Mouse (Mus musculus): ENCODE measurements around the gene Cox5a. TPM values are rescaled to one million over a fixed set of nuclear protein-coding genes. Genes with fewer than 3 reads are reported as not detected.

The Cox5a gene
- polyA plus RNA-seq, 1 experiment, result 252 TPM

GRCm38 (mm10) chr9:57523754-57524153 is 2.7 kb downstream of the Cox5a start:
- Histone ChIP-seq H3K27ac (ENCODE audit: insufficient read depth, low read length) (no peak overlapping the region), H3K4me3 (ENCODE audit: insufficient read depth, low read length) (no peak overlapping the region), H3K4me1 (ENCODE audit: control insufficient read depth, insufficient read depth, low read length) (peaks cover 11% of the 10 kb centered on the region; the same call in 1 of the 2 replicates)
- TF ChIP-seq POLR2A (IDR thresholded peaks at IDR 0.05; ENCODE audit: low read depth, low read length) (no peak), CTCF (IDR thresholded peaks at IDR 0.05; ENCODE audit: borderline replicate concordance, insufficient read depth, low read length) (no peak)

GRCm38 (mm10) chr9:57524439-57524838 is 3.4 kb downstream of the Cox5a start:
- H3K4me3 ChIP-seq (ENCODE audit: insufficient read depth, low read length), result no peak overlapping the region
- H3K27ac ChIP-seq (ENCODE audit: insufficient read depth, low read length), result no peak overlapping the region
- no peak for TF ChIP-seq CTCF (IDR thresholded peaks at IDR 0.05; ENCODE audit: borderline replicate concordance, insufficient read depth, low read length)
- TF ChIP-seq POLR2A (IDR thresholded peaks at IDR 0.05; ENCODE audit: low read depth, low read length), result no peak
- H3K4me1 ChIP-seq (ENCODE audit: control insufficient read depth, insufficient read depth, low read length), result peaks cover 11% of the 10 kb centered on the region; the same call in 1 of the 2 replicates

- H3K4me3 ChIP-seq (ENCODE audit: insufficient read depth, low read length), result no peak overlapping the region
- peaks cover 11% of the 10 kb centered on the region; the same call in 1 of the 2 replicates for H3K4me1 ChIP-seq (ENCODE audit: control insufficient read depth, insufficient read depth, low read length)
- TF ChIP-seq POLR2A (IDR thresholded peaks at IDR 0.05; ENCODE audit: low read depth, low read length), result no peak
- no peak overlapping the region for H3K27ac ChIP-seq (ENCODE audit: insufficient read depth, low read length)
Observed at GRCm38 (mm10) chr9:57525516-57525915, 4.4 kb downstream of the Cox5a start.

DNA sequence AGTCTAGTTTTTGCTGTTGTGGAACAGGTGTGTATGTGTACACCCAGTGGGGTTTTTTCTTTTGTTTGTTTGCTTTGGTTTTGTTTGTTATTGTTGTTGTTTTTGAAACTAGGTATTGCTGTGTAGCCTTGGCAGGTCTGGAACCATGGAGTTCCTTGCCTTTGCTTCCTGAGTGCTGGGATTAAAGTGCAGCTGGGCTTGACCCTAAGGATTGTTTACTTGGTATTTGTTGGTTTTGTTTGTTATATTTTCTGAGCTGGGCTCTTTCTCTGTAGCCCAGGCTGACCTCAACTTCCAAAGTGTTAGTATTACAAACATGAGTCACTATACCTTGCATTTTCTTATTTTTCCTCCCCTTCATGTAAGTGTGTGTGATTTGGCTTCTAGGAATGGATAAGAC is 5.4 kb downstream of the Cox5a start:
- Histone ChIP-seq H3K4me3 (ENCODE audit: insufficient read depth, low read length) (no peak overlapping the region), H3K27ac (ENCODE audit: insufficient read depth, low read length) (no peak overlapping the region), H3K4me1 (ENCODE audit: control insufficient read depth, insufficient read depth, low read length) (peaks cover 11% of the 10 kb centered on the region; the same call in 1 of the 2 replicates)
- TF ChIP-seq CTCF (IDR thresholded peaks at IDR 0.05; ENCODE audit: borderline replicate concordance, insufficient read depth, low read length) (no peak), POLR2A (IDR thresholded peaks at IDR 0.05; ENCODE audit: low read depth, low read length) (no peak)

DNA sequence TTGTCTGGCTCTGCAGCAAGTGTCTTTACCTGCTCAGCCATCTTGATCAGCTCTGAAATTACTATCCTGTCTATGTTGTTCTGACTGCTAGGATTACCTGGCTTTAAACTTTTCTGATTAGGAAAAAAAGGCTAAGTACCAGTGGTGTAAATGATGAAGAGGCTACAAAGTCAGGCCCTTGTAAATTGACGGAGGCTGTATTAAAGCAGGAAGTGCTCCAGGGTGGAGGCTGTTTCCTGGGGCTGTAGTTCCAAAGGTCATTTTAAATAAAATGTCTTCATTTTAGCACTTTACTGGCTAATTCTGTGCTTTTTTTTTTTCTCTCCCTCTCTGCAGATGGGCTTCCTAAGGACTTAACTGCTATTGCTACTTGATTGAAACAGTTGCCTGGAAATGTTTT is 10.9 kb downstream of the Cox5a start:
- Histone ChIP-seq H3K4me1 (ENCODE audit: control insufficient read depth, insufficient read depth, low read length) (no peaks in the 10 kb centered on the region; the same call in 1 of the 2 replicates), H3K27ac (ENCODE audit: insufficient read depth, low read length) (no peak overlapping the region), H3K4me3 (ENCODE audit: insufficient read depth, low read length) (no peak overlapping the region)
- TF ChIP-seq CTCF (IDR thresholded peaks at IDR 0.05; ENCODE audit: borderline replicate concordance, insufficient read depth, low read length) (no peak), POLR2A (IDR thresholded peaks at IDR 0.05; ENCODE audit: low read depth, low read length) (no peak)

- Histone ChIP-seq H3K4me3 (ENCODE audit: insufficient read depth, low read length) (no peak overlapping the region), H3K27ac (ENCODE audit: insufficient read depth, low read length) (no peak overlapping the region), H3K4me1 (ENCODE audit: control insufficient read depth, insufficient read depth, low read length) (peaks cover 6% of the 10 kb centered on the region; the same call in 1 of the 2 replicates)
- TF ChIP-seq POLR2A (IDR thresholded peaks at IDR 0.05; ENCODE audit: low read depth, low read length) (no peak), CTCF (IDR thresholded peaks at IDR 0.05; ENCODE audit: borderline replicate concordance, insufficient read depth, low read length) (no peak)
Observed at GRCm38 (mm10) chr9:57536362-57536761, 15.3 kb downstream of the Cox5a start.

- H3K4me1 ChIP-seq (ENCODE audit: control insufficient read depth, insufficient read depth, low read length), result peaks cover 6% of the 10 kb centered on the region; the same call in 1 of the 2 replicates
- TF ChIP-seq POLR2A (IDR thresholded peaks at IDR 0.05; ENCODE audit: low read depth, low read length), result peak; percentile 82
- TF ChIP-seq CTCF (IDR thresholded peaks at IDR 0.05; ENCODE audit: borderline replicate concordance, insufficient read depth, low read length), result no peak
- H3K27ac ChIP-seq (ENCODE audit: insufficient read depth, low read length), result peak within 1 kb of the TSS; percentile 21; the same call in 1 of the 2 replicates
- H3K4me3 ChIP-seq (ENCODE audit: insufficient read depth, low read length), result peak within 1 kb of the TSS; percentile 93
Observed at GRCm38 (mm10) chr9:57537044-57537727, 16.1 kb downstream of the Cox5a start, which contains the start of gene Fam219b. Gene Fam219b (plus strand): TSS chr9:57537528.

DNA sequence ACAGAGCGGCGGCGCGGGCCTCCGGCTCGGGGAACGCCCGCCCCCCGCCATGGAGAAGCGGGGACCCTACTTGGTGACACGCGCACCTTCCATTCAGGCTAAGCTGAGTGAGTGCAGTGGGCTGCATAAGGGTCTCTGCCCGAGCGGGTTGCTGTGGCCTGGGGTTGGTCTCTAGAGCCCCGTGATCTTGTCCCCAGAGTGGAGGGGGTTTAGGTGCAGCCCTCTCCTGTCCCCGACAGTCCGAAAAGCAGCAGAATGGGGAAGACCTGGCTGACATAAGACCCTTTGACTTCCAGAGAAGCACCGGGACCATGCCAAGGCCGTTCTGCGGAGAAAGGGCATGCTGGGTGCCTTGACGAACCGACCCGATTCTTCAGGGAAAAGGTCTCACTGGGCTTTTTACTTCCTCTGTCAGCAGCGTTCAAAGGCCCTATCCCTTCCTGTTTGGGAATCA is 16.7 kb downstream of the Cox5a start:
- peak overlapping the region; percentile 21; the same call in 1 of the 2 replicates for H3K27ac ChIP-seq (ENCODE audit: insufficient read depth, low read length)
- TF ChIP-seq POLR2A (IDR thresholded peaks at IDR 0.05; ENCODE audit: low read depth, low read length) (peak; percentile 32; the same call in 1 of the 2 replicates), CTCF (IDR thresholded peaks at IDR 0.05; ENCODE audit: borderline replicate concordance, insufficient read depth, low read length) (no peak)

DNA sequence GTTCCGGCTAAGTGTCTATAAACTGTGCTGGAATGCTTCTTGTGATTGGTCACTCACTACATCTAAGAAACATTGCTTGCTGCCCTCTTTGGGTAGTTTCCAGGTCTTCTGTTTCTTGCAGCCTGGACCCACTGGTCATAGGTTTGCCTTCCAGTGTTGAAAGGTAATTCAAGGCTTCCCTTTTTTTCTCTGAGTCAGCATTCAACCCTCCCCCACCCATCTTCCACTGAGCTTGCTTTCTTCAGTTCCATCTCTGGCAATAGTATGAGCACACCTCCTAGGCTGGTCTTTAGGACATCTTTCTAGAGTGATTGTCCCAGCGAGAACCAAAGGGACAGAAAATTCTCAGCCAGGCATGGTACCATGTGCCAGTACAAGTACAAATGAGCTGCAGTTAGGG is 18.5 kb downstream of the Cox5a start:
- peaks cover 6% of the 10 kb centered on the region; the same call in 1 of the 2 replicates for H3K4me1 ChIP-seq (ENCODE audit: control insufficient read depth, insufficient read depth, low read length)
- no peak overlapping the region for H3K27ac ChIP-seq (ENCODE audit: insufficient read depth, low read length)
- TF ChIP-seq POLR2A (IDR thresholded peaks at IDR 0.05; ENCODE audit: low read depth, low read length) (no peak), CTCF (IDR thresholded peaks at IDR 0.05; ENCODE audit: borderline replicate concordance, insufficient read depth, low read length) (no peak)
- no peak overlapping the region for H3K4me3 ChIP-seq (ENCODE audit: insufficient read depth, low read length)

More for the DNA sequence above, 16.7 kb downstream of the Cox5a start:
- Histone ChIP-seq H3K4me1 (ENCODE audit: control insufficient read depth, insufficient read depth, low read length) (peaks cover 6% of the 10 kb centered on the region; the same call in 1 of the 2 replicates), H3K4me3 (ENCODE audit: insufficient read depth, low read length) (peak overlapping the region; percentile 93)

DNA sequence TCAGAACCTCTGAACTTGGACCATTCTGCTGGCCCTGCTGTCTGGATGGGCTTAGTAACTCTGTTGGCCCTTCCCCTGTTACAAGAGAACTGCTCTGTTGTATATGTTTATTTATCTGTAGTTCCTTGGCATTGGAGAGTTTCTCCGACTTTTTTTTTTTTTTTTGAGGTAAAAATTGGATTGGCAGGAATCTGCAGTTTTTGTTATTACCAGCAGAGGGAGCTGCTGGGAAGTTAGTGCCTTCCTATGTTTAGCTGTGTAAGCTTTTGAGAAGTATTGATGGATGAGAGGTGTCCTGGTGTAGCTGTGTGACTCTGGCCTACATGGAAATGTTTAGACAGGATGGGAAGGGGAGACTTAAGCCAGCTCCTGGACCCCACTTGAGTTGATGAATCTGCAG is 20.2 kb downstream of the Cox5a start:
- TF ChIP-seq CTCF (IDR thresholded peaks at IDR 0.05; ENCODE audit: borderline replicate concordance, insufficient read depth, low read length), result no peak
- TF ChIP-seq POLR2A (IDR thresholded peaks at IDR 0.05; ENCODE audit: low read depth, low read length), result no peak
- no peak overlapping the region for H3K4me3 ChIP-seq (ENCODE audit: insufficient read depth, low read length)
- no peak overlapping the region for H3K27ac ChIP-seq (ENCODE audit: insufficient read depth, low read length)
- H3K4me1 ChIP-seq (ENCODE audit: control insufficient read depth, insufficient read depth, low read length), result peaks cover 6% of the 10 kb centered on the region; the same call in 1 of the 2 replicates
